Mouse (Mus musculus): ENCODE data around the gene Tfap4. TPM values are rescaled to one million over a fixed set of nuclear protein-coding genes. Genes with fewer than 3 reads are reported as not detected.

Tfap4 gene
- polyA plus RNA-seq, 1 experiment from 2014 or later = 6.4 TPM

GRCm38 (mm10) chr16:4520673-4521072, 39.0 kb downstream of the Tfap4 start:
- no peak overlapping the region for H3K4me3 ChIP-seq (ENCODE audit: low read depth, low read length)
- no peak for TF ChIP-seq CTCF (IDR thresholded peaks at IDR 0.05)
- no peak for TF ChIP-seq EP300 (IDR thresholded peaks at IDR 0.05)
- no peak overlapping the region for H3K9ac ChIP-seq (replicated peaks; ENCODE audit: low read depth)
- WGBS = 64% methylated on average over 8 of the region's 8 CpGs
- no peaks in the 10 kb centered on the region for H3K4me1 ChIP-seq (ENCODE audit: insufficient read depth, low read depth, low read length)
- no peaks in the 10 kb centered on the region for H3K36me3 ChIP-seq (ENCODE audit: insufficient read depth, low read length)
- H3K27ac ChIP-seq (ENCODE audit: low read length) = no peak overlapping the region
- DNase-seq (ENCODE audit: low spot score) = no peak
- H3K9me3 ChIP-seq (ENCODE audit: low read length) = no peaks in the 10 kb centered on the region
- ATAC-seq = no peak
- H3K27me3 ChIP-seq (replicated peaks; ENCODE audit: insufficient read depth, low read length) = no peaks in the 10 kb centered on the region
- H3K4me2 ChIP-seq (replicated peaks; ENCODE audit: low read depth, low read length) = no peak overlapping the region

- Histone ChIP-seq H3K9me3 (ENCODE audit: low read length) (no peaks in the 10 kb centered on the region), H3K27ac (ENCODE audit: low read length) (no peak overlapping the region), H3K4me2 (replicated peaks; ENCODE audit: low read depth, low read length) (no peak overlapping the region), H3K36me3 (ENCODE audit: insufficient read depth, low read length) (no peaks in the 10 kb centered on the region), H3K9ac (replicated peaks; ENCODE audit: low read depth) (no peak overlapping the region), H3K4me1 (ENCODE audit: insufficient read depth, low read depth, low read length) (peaks cover under 1% of the 10 kb centered on the region; the same call in 1 of the 2 replicates), H3K27me3 (replicated peaks; ENCODE audit: insufficient read depth, low read length) (no peaks in the 10 kb centered on the region), H3K4me3 (ENCODE audit: low read depth, low read length) (no peak overlapping the region)
- 96% methylated on average over 2 of the region's 2 CpGs for WGBS
- ATAC-seq (no peak), DNase-seq (ENCODE audit: low spot score) (no peak)
- TF ChIP-seq CTCF (IDR thresholded peaks at IDR 0.05) = no peak
Observed at GRCm38 (mm10) chr16:4519825-4520224, 39.8 kb downstream of the Tfap4 start.

GRCm38 (mm10) chr16:4519157-4519556, 40.5 kb downstream of the Tfap4 start:
- no peak overlapping the region for H3K27ac ChIP-seq (ENCODE audit: low read length)
- WGBS = 80% methylated on average over 4 of the region's 4 CpGs
- H3K4me1 ChIP-seq (ENCODE audit: insufficient read depth, low read depth, low read length) = peaks cover 3% of the 10 kb centered on the region; the same call in 1 of the 2 replicates
- no peak for ATAC-seq
- H3K4me3 ChIP-seq (ENCODE audit: low read depth, low read length) = no peak overlapping the region
- no peaks in the 10 kb centered on the region for H3K36me3 ChIP-seq (ENCODE audit: insufficient read depth, low read length)
- TF ChIP-seq EP300 (IDR thresholded peaks at IDR 0.05) (no peak), CTCF (IDR thresholded peaks at IDR 0.05) (no peak)
- DNase-seq (ENCODE audit: low spot score) = no peak
- H3K9me3 ChIP-seq (ENCODE audit: low read length) = no peaks in the 10 kb centered on the region
- no peaks in the 10 kb centered on the region for H3K27me3 ChIP-seq (replicated peaks; ENCODE audit: insufficient read depth, low read length)
- H3K4me2 ChIP-seq (replicated peaks; ENCODE audit: low read depth, low read length) = no peak overlapping the region
- H3K9ac ChIP-seq (replicated peaks; ENCODE audit: low read depth) = no peak overlapping the region

GRCm38 (mm10) chr16:4517906-4518305, 41.7 kb downstream of the Tfap4 start:
- Histone ChIP-seq H3K36me3 (ENCODE audit: insufficient read depth, low read length) (no peaks in the 10 kb centered on the region), H3K4me3 (ENCODE audit: low read depth, low read length) (no peak overlapping the region), H3K4me2 (replicated peaks; ENCODE audit: low read depth, low read length) (no peak overlapping the region), H3K4me1 (ENCODE audit: insufficient read depth, low read depth, low read length) (peaks cover 4% of the 10 kb centered on the region; the same call in 1 of the 2 replicates), H3K27me3 (replicated peaks; ENCODE audit: insufficient read depth, low read length) (no peaks in the 10 kb centered on the region), H3K27ac (ENCODE audit: low read length) (no peak overlapping the region), H3K9ac (replicated peaks; ENCODE audit: low read depth) (no peak overlapping the region), H3K9me3 (ENCODE audit: low read length) (no peaks in the 10 kb centered on the region)
- TF ChIP-seq CTCF (IDR thresholded peaks at IDR 0.05) = no peak
- no peak for TF ChIP-seq EP300 (IDR thresholded peaks at IDR 0.05)
- DNase-seq (ENCODE audit: low spot score) (no peak), ATAC-seq (no peak)
- 60% methylated on average over 2 of the region's 2 CpGs for WGBS

- TF ChIP-seq EP300 (IDR thresholded peaks at IDR 0.05) (no peak), CTCF (IDR thresholded peaks at IDR 0.05) (no peak)
- Histone ChIP-seq H3K4me3 (ENCODE audit: low read depth, low read length) (no peak overlapping the region), H3K27me3 (replicated peaks; ENCODE audit: insufficient read depth, low read length) (no peaks in the 10 kb centered on the region), H3K36me3 (ENCODE audit: insufficient read depth, low read length) (no peaks in the 10 kb centered on the region), H3K9me3 (ENCODE audit: low read length) (no peaks in the 10 kb centered on the region), H3K27ac (ENCODE audit: low read length) (no peak overlapping the region), H3K4me2 (replicated peaks; ENCODE audit: low read depth, low read length) (no peak overlapping the region), H3K4me1 (ENCODE audit: insufficient read depth, low read depth, low read length) (peaks cover 10% of the 10 kb centered on the region; the same call in 1 of the 2 replicates), H3K9ac (replicated peaks; ENCODE audit: low read depth) (no peak overlapping the region)
- no peak for ATAC-seq
- no peak for DNase-seq (ENCODE audit: low spot score)
- 80% methylated on average over 3 of the region's 3 CpGs for WGBS
Observed at GRCm38 (mm10) chr16:4514383-4514782, 45.3 kb downstream of the Tfap4 start.

GRCm38 (mm10) chr16:4512661-4513438, 46.8 kb downstream of the Tfap4 start:
- WGBS = 37% methylated on average over 3 of the region's 3 CpGs
- Histone ChIP-seq H3K36me3 (ENCODE audit: insufficient read depth, low read length) (no peaks in the 10 kb centered on the region), H3K9me3 (ENCODE audit: low read length) (no peaks in the 10 kb centered on the region), H3K4me2 (replicated peaks; ENCODE audit: low read depth, low read length) (no peak overlapping the region), H3K9ac (replicated peaks; ENCODE audit: low read depth) (no peak overlapping the region), H3K27ac (ENCODE audit: low read length) (peak overlapping the region; percentile 32; the same call in 1 of the 2 replicates), H3K4me1 (ENCODE audit: insufficient read depth, low read depth, low read length) (peaks cover 10% of the 10 kb centered on the region; the same call in 1 of the 2 replicates), H3K4me3 (ENCODE audit: low read depth, low read length) (no peak overlapping the region), H3K27me3 (replicated peaks; ENCODE audit: insufficient read depth, low read length) (no peaks in the 10 kb centered on the region)
- ATAC-seq (peak; percentile 70), DNase-seq (ENCODE audit: low spot score) (peak; percentile 57)
- TF ChIP-seq EP300 (IDR thresholded peaks at IDR 0.05) (no peak), CTCF (IDR thresholded peaks at IDR 0.05) (no peak)
